Mouse (Mus musculus) embryonic facial prominence, embryonic 15.5 days (tissue): ENCODE data around the gene Slc43a3. TPM values are rescaled to one million over a fixed set of nuclear protein-coding genes. Genes with fewer than 3 reads are reported as not detected.

ENCODE experiments used
- ATAC-seq: fragments of 200-750 bp; cut with Nextera tagmentation; 2 replicates; pipeline ENCODE4 v1.8.0; 2017; ENCODE audit warnings: low read depth, moderate TSS enrichment; ENCODE audit not compliant: insufficient number of reproducible peaks, low FRiP score, low TSS enrichment
- H3K27ac ChIP-seq: fragments of 300-500 bp; sonication (generic); replicated peaks from 2 replicates; pipeline ENCODE4 v1.5.1; 2015; ENCODE audit warnings: mild to moderate bottlenecking, inconsistent platforms
- H3K27me3 ChIP-seq: fragments of 300-500 bp; sonication (generic); 2 replicates; pipeline ENCODE4 v1.6.1; 2015; ENCODE audit warnings: inconsistent platforms
- H3K36me3 ChIP-seq: fragments of 300-500 bp; sonication (generic); 2 replicates; pipeline ENCODE4 v1.6.1; 2015; ENCODE audit warnings: mild to moderate bottlenecking, inconsistent platforms
- H3K4me1 ChIP-seq: fragments of 300-500 bp; sonication (generic); 2 replicates; pipeline ENCODE4 v1.6.1; 2015; ENCODE audit warnings: inconsistent platforms
- H3K4me2 ChIP-seq: fragments of 300-500 bp; sonication (generic); replicated peaks from 2 replicates; pipeline ENCODE4 v1.6.1; 2015; ENCODE audit warnings: mild to moderate bottlenecking, inconsistent platforms
- H3K4me3 ChIP-seq: fragments of 300-500 bp; sonication (generic); replicated peaks from 2 replicates; pipeline ENCODE4 v1.5.1; 2015; ENCODE audit warnings: mild to moderate bottlenecking, inconsistent platforms
- H3K9ac ChIP-seq: fragments of 300-500 bp; sonication (generic); 2 replicates; pipeline ENCODE4 v1.6.1; 2015; ENCODE audit warnings: inconsistent platforms
- H3K9me3 ChIP-seq: fragments of 300-500 bp; sonication (generic); replicated peaks from 2 replicates; pipeline ENCODE4 v1.6.1; 2016; ENCODE audit warnings: inconsistent platforms
- WGBS: fragments of 180-500 bp; shearing (Covaris S2); methylation state at CpG from one replicate; pipeline ENCODE4 v1.1.7; 2015; 5-methylcytosine and 5-hydroxymethylcytosine counted together
- polyA plus RNA-seq: library from polyadenylated mRNA; unstranded; fragments of >200 nt; fragmentation: Nextera tagmentation; extraction: Ambion mirVana; gene quantifications from 2 replicates; pipeline ENCODE4 v1.2.1, GENCODE M21; 2015

Gene Slc43a3
- polyA plus RNA-seq, 1 experiment from 2014 or later, result 31.7 TPM

- ATAC-seq, result no peak
- Histone ChIP-seq H3K9ac (no peak overlapping the region), H3K4me2 (no peak overlapping the region), H3K27me3 (no peaks in the 10 kb centered on the region), H3K36me3 (no peaks in the 10 kb centered on the region), H3K9me3 (no peaks in the 10 kb centered on the region), H3K27ac (no peak overlapping the region), H3K4me3 (no peak overlapping the region), H3K4me1 (peaks cover 17% of the 10 kb centered on the region)
- 89% methylated on average over 3 of the region's 3 CpGs for WGBS
These were observed 2.9 kb downstream of the Slc43a3 start for GRCm38 (mm10) chr2:84939306-84939705.

- H3K9ac ChIP-seq, result no peak overlapping the region
- no peaks in the 10 kb centered on the region for H3K36me3 ChIP-seq
- no peaks in the 10 kb centered on the region for H3K9me3 ChIP-seq
- no peak overlapping the region for H3K4me3 ChIP-seq
- no peak for ATAC-seq
- no peak overlapping the region for H3K27ac ChIP-seq
- WGBS, result 93% methylated on average over 6 of the region's 6 CpGs
- H3K4me1 ChIP-seq, result peaks cover 17% of the 10 kb centered on the region
- no peaks in the 10 kb centered on the region for H3K27me3 ChIP-seq
- no peak overlapping the region for H3K4me2 ChIP-seq
These were observed 3.3 kb downstream of the Slc43a3 start for GRCm38 (mm10) chr2:84939711-84940110.

GRCm38 (mm10) chr2:84941332-84941731 lies 5.0 kb downstream of the Slc43a3 start:
- Histone ChIP-seq H3K4me2 (no peak overlapping the region), H3K9ac (no peak overlapping the region), H3K4me1 (peaks cover 17% of the 10 kb centered on the region), H3K36me3 (no peaks in the 10 kb centered on the region), H3K27me3 (no peaks in the 10 kb centered on the region), H3K4me3 (no peak overlapping the region), H3K9me3 (no peaks in the 10 kb centered on the region), H3K27ac (no peak overlapping the region)
- ATAC-seq, result no peak
- WGBS, result 72% methylated on average over 2 of the region's 2 CpGs

GRCm38 (mm10) chr2:84941795-84942194 lies 5.4 kb downstream of the Slc43a3 start:
- 89% methylated on average over 4 of the region's 4 CpGs for WGBS

GRCm38 (mm10) chr2:84947154-84947771 lies 10.9 kb downstream of the Slc43a3 start:
- Histone ChIP-seq H3K27ac (no peak overlapping the region), H3K4me3 (no peak overlapping the region), H3K27me3 (no peaks in the 10 kb centered on the region), H3K9me3 (no peaks in the 10 kb centered on the region), H3K36me3 (peaks cover 39% of the 10 kb centered on the region), H3K4me2 (no peak overlapping the region), H3K4me1 (no peaks in the 10 kb centered on the region), H3K9ac (no peak overlapping the region)
- WGBS, result 82% methylated on average over 3 of the region's 3 CpGs
- ATAC-seq, result no peak

More at GRCm38 (mm10) chr2:84941795-84942194, 5.4 kb downstream of the Slc43a3 start:
- Histone ChIP-seq H3K27me3 (no peaks in the 10 kb centered on the region), H3K4me2 (no peak overlapping the region), H3K9me3 (no peaks in the 10 kb centered on the region), H3K27ac (no peak overlapping the region), H3K4me3 (no peak overlapping the region), H3K4me1 (peaks cover 17% of the 10 kb centered on the region), H3K36me3 (0 out of 2 replicates have a peak, but pooled peaks cover 1% of the 10 kb centered on the region), H3K9ac (no peak overlapping the region)
- no peak for ATAC-seq

GRCm38 (mm10) chr2:84948252-84948651 lies 11.9 kb downstream of the Slc43a3 start:
- Histone ChIP-seq H3K36me3 (peaks cover 39% of the 10 kb centered on the region), H3K9me3 (no peaks in the 10 kb centered on the region), H3K9ac (no peak overlapping the region), H3K4me1 (no peaks in the 10 kb centered on the region), H3K4me3 (no peak overlapping the region), H3K27me3 (no peaks in the 10 kb centered on the region), H3K4me2 (no peak overlapping the region), H3K27ac (no peak overlapping the region)
- ATAC-seq, result no peak
- WGBS, result 83% methylated on average over 7 of the region's 7 CpGs

- no peak for ATAC-seq
- no peaks in the 10 kb centered on the region for H3K4me1 ChIP-seq
- H3K4me2 ChIP-seq, result no peak overlapping the region
- H3K27me3 ChIP-seq, result no peaks in the 10 kb centered on the region
- peaks cover 39% of the 10 kb centered on the region for H3K36me3 ChIP-seq
- no peak overlapping the region for H3K27ac ChIP-seq
- no peak overlapping the region for H3K4me3 ChIP-seq
- WGBS, result 92% methylated on average over 2 of the region's 2 CpGs
- no peaks in the 10 kb centered on the region for H3K9me3 ChIP-seq
- H3K9ac ChIP-seq, result no peak overlapping the region
These were observed 12.3 kb downstream of the Slc43a3 start for GRCm38 (mm10) chr2:84948721-84949120.

GRCm38 (mm10) chr2:84951027-84951426 lies 14.6 kb downstream of the Slc43a3 start:
- Histone ChIP-seq H3K4me1 (no peaks in the 10 kb centered on the region), H3K27ac (no peak overlapping the region), H3K9ac (no peak overlapping the region), H3K9me3 (no peaks in the 10 kb centered on the region), H3K27me3 (no peaks in the 10 kb centered on the region), H3K4me3 (no peak overlapping the region), H3K36me3 (peaks cover 46% of the 10 kb centered on the region), H3K4me2 (no peak overlapping the region)
- 86% methylated on average over 8 of the region's 8 CpGs for WGBS
- ATAC-seq, result no peak

GRCm38 (mm10) chr2:84952251-84952650 lies 15.9 kb downstream of the Slc43a3 start:
- Histone ChIP-seq H3K4me1 (no peaks in the 10 kb centered on the region), H3K4me2 (no peak overlapping the region), H3K9me3 (no peaks in the 10 kb centered on the region), H3K9ac (no peak overlapping the region), H3K4me3 (no peak overlapping the region), H3K27me3 (no peaks in the 10 kb centered on the region), H3K27ac (no peak overlapping the region), H3K36me3 (peaks cover 41% of the 10 kb centered on the region)
- no peak for ATAC-seq
- 78% methylated on average over 1 of the region's 1 CpGs for WGBS

- WGBS, result 73% methylated on average over 4 of the region's 4 CpGs
These were observed 16.3 kb downstream of the Slc43a3 start for GRCm38 (mm10) chr2:84952693-84953092.

GRCm38 (mm10) chr2:84955435-84955834 lies 19.1 kb downstream of the Slc43a3 start:
- peaks cover 32% of the 10 kb centered on the region for H3K36me3 ChIP-seq

More at GRCm38 (mm10) chr2:84952693-84953092, 16.3 kb downstream of the Slc43a3 start:
- no peak for ATAC-seq
- no peaks in the 10 kb centered on the region for H3K27me3 ChIP-seq
- H3K9me3 ChIP-seq, result no peaks in the 10 kb centered on the region
- peaks cover 40% of the 10 kb centered on the region for H3K36me3 ChIP-seq
- no peak overlapping the region for H3K4me2 ChIP-seq
- H3K4me3 ChIP-seq, result no peak overlapping the region
- no peak overlapping the region for H3K9ac ChIP-seq
- H3K27ac ChIP-seq, result no peak overlapping the region
- no peaks in the 10 kb centered on the region for H3K4me1 ChIP-seq

GRCm38 (mm10) chr2:84956274-84956673 lies 19.9 kb downstream of the Slc43a3 start:
- no peak overlapping the region for H3K4me2 ChIP-seq
- H3K4me1 ChIP-seq, result no peaks in the 10 kb centered on the region
- no peaks in the 10 kb centered on the region for H3K9me3 ChIP-seq
- no peaks in the 10 kb centered on the region for H3K27me3 ChIP-seq
- no peak overlapping the region for H3K27ac ChIP-seq
- peaks cover 24% of the 10 kb centered on the region for H3K36me3 ChIP-seq
- no peak for ATAC-seq
- H3K4me3 ChIP-seq, result no peak overlapping the region
- 62% methylated on average over 5 of the region's 5 CpGs for WGBS
- no peak overlapping the region for H3K9ac ChIP-seq

More at GRCm38 (mm10) chr2:84955435-84955834, 19.1 kb downstream of the Slc43a3 start:
- Histone ChIP-seq H3K27me3 (no peaks in the 10 kb centered on the region), H3K9ac (no peak overlapping the region), H3K4me1 (no peaks in the 10 kb centered on the region), H3K4me3 (no peak overlapping the region), H3K4me2 (no peak overlapping the region), H3K9me3 (no peaks in the 10 kb centered on the region), H3K27ac (no peak overlapping the region)
- WGBS, result 88% methylated on average over 9 of the region's 9 CpGs
- ATAC-seq, result no peak
